Comparison of ENCODE assay signal across 24 mouse cellular contexts in the genomic region with DNA sequence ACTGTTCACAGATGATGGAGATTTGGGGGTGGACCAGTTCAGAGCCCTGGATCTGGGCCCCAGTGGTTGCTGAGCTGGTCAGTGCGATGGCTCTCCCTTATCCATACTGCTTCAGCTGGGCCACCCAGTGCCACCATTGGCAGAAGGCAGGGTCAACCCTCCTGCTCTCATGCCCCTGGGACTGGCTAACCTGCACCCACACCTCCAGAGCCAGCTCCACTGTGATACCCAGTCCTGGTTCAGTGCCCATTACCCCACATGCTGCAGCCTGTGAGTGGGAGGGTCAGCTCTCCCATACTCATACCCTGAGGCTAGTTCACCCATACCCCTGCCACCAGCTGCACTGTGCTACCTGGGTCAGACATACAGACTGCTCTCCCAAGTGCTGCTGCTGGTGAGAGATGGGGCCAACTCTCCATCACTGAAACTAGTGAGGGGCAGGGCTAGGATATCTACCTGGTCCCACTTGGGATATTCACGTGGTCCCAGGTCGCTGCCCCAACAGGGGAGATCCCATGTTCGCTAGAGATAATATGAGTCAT. TPM values are rescaled to one million over a fixed set of nuclear protein-coding genes. Genes with fewer than 3 reads are reported as not detected.
DNase-seq lines count a peak whose midpoint lies in the region; ATAC-seq and TF ChIP-seq lines count a peak whose summit lies in the region.
"Had no signal": no experiment of that assay in that cellular context is flagged by ENCODE, and none has a peak within 500 bp of the region (broad histone marks: within the 10 kb centered on the region; RNA-seq: fewer than 3 reads in every experiment).

No protein-coding gene starts in this region.

- no peak overlapping the region for H3K4me2 ChIP-seq in liver, embryonic 13.5 days
- no peak overlapping the region for H3K4me2 ChIP-seq in embryonic facial prominence, embryonic 14.5 days (ENCODE audit: low read depth, low read length)
- H3K4me2 ChIP-seq in hindbrain, postnatal 0 days (ENCODE audit: low read depth, low read length): no peak overlapping the region
- H3K4me2 ChIP-seq: heart, embryonic 11.5 days; hindbrain, embryonic 13.5 days; liver, embryonic 11.5 days; lung, embryonic 14.5 days; midbrain, embryonic 13.5 days had no signal

- peaks cover 45% of the 10 kb centered on the region for H3K4me1 ChIP-seq in heart, embryonic 10.5 days
- H3K4me1 ChIP-seq in liver, embryonic 13.5 days (replicated peaks): peaks cover 9% of the 10 kb centered on the region
- H3K4me1 ChIP-seq in embryonic facial prominence, embryonic 14.5 days (ENCODE audit: control insufficient read depth, insufficient read depth, low read length): 0 out of 2 replicates have a peak, but pooled peaks cover 4% of the 10 kb centered on the region
- H3K4me1 ChIP-seq in limb, embryonic 10.5 days: peaks cover 16% of the 10 kb centered on the region
- H3K4me1 ChIP-seq in hindbrain, postnatal 0 days (ENCODE audit: insufficient read depth, low read length): no peaks in the 10 kb centered on the region

- 86% methylated on average over 4 of the region's 4 CpGs for WGBS in heart, embryonic 10.5 days
- WGBS in liver, embryonic 13.5 days (ENCODE audit: insufficient replicate concordance): 60% methylated on average over 4 of the region's 4 CpGs
- WGBS in embryonic facial prominence, embryonic 14.5 days: 95% methylated on average over 4 of the region's 4 CpGs
- WGBS in limb, embryonic 10.5 days: 95% methylated on average over 4 of the region's 4 CpGs
- WGBS in hindbrain, postnatal 0 days: 92% methylated on average over 4 of the region's 4 CpGs

- peak; percentile 74 for DNase-seq in heart, embryonic 10.5 days (ENCODE audit: low spot score)
- no peak for DNase-seq in heart, adult 9 months (ENCODE audit: low spot score in 2 of 2)
- DNase-seq in liver, embryonic 13.5 days: no peak
- DNase-seq in liver: no peak
- no peak for DNase-seq in embryonic facial prominence, embryonic 14.5 days (ENCODE audit: low spot score)
- no peak for DNase-seq in limb, embryonic 10.5 days (ENCODE audit: low spot score)
- DNase-seq in hindbrain, postnatal 0 days (ENCODE audit: low spot score): no peak
- DNase-seq: adrenal gland, postnatal 25 days; B cell, adult 2 months; cerebellum, adult 11-12 months; cerebellum, adult 9-11 months; embryo, embryonic 11 days; heart, postnatal 4 days; kidney, adult 11 months; kidney, postnatal 14 days; left cerebral cortex, postnatal 4 days; lung, embryonic 14.5 days; thymus, postnatal 4 days had no signal

- 0 out of 2 replicates have a peak overlapping the region, but pooled peaks have one; percentile 89 for H3K27ac ChIP-seq in heart, embryonic 10.5 days
- H3K27ac ChIP-seq in liver, embryonic 13.5 days: no peak overlapping the region
- no peak overlapping the region for H3K27ac ChIP-seq in embryonic facial prominence, embryonic 14.5 days (replicated peaks; ENCODE audit: low read depth, low read length)
- peak overlapping the region; percentile 25; the same call in 1 of the 2 replicates for H3K27ac ChIP-seq in limb, embryonic 10.5 days
- H3K27ac ChIP-seq in hindbrain, postnatal 0 days: no peak overlapping the region
- H3K27ac ChIP-seq: hindbrain, embryonic 13.5 days; layer of hippocampus, adult 2 months; midbrain, embryonic 13.5 days had no signal

- H3K27me3 ChIP-seq in heart, embryonic 10.5 days (ENCODE audit: insufficient read depth, poor library complexity, severe bottlenecking): no peaks in the 10 kb centered on the region
- no peaks in the 10 kb centered on the region for H3K27me3 ChIP-seq in liver, embryonic 13.5 days
- no peaks in the 10 kb centered on the region for H3K27me3 ChIP-seq in embryonic facial prominence, embryonic 14.5 days (replicated peaks; ENCODE audit: control insufficient read depth, insufficient read depth, low read length)
- H3K27me3 ChIP-seq in limb, embryonic 10.5 days (ENCODE audit: low read depth, poor library complexity, severe bottlenecking): no peaks in the 10 kb centered on the region
- H3K27me3 ChIP-seq in hindbrain, postnatal 0 days (ENCODE audit: insufficient read depth, low read length): no peaks in the 10 kb centered on the region
- H3K27me3 ChIP-seq: hindbrain, embryonic 13.5 days; midbrain, embryonic 13.5 days had no signal

- no peaks in the 10 kb centered on the region for H3K9me3 ChIP-seq in heart, embryonic 10.5 days
- no peaks in the 10 kb centered on the region for H3K9me3 ChIP-seq in liver, embryonic 13.5 days (replicated peaks)
- no peaks in the 10 kb centered on the region for H3K9me3 ChIP-seq in embryonic facial prominence, embryonic 14.5 days (ENCODE audit: control insufficient read depth, low read length)
- H3K9me3 ChIP-seq in limb, embryonic 10.5 days (replicated peaks): no peaks in the 10 kb centered on the region
- H3K9me3 ChIP-seq in hindbrain, postnatal 0 days (ENCODE audit: low read length): no peaks in the 10 kb centered on the region
- H3K9me3 ChIP-seq: hindbrain, embryonic 13.5 days; midbrain, embryonic 13.5 days had no signal

- peaks cover 2% of the 10 kb centered on the region; the same call in 1 of the 2 replicates for H3K36me3 ChIP-seq in heart, embryonic 10.5 days
- no peaks in the 10 kb centered on the region for H3K36me3 ChIP-seq in liver, embryonic 13.5 days
- H3K36me3 ChIP-seq in embryonic facial prominence, embryonic 14.5 days (ENCODE audit: control insufficient read depth, insufficient read depth, low read length): no peaks in the 10 kb centered on the region
- no peaks in the 10 kb centered on the region for H3K36me3 ChIP-seq in limb, embryonic 10.5 days
- H3K36me3 ChIP-seq in hindbrain, postnatal 0 days (ENCODE audit: insufficient read depth, low read length): no peaks in the 10 kb centered on the region
- H3K36me3 ChIP-seq: hindbrain, embryonic 13.5 days; midbrain, embryonic 13.5 days had no signal

- H3K9ac ChIP-seq in liver, embryonic 13.5 days: no peak overlapping the region
- no peak overlapping the region for H3K9ac ChIP-seq in embryonic facial prominence, embryonic 14.5 days (ENCODE audit: low read depth, low read length)
- H3K9ac ChIP-seq in hindbrain, postnatal 0 days (replicated peaks; ENCODE audit: low read length): no peak overlapping the region
- H3K9ac ChIP-seq: hindbrain, embryonic 13.5 days; lung, embryonic 14.5 days; midbrain, embryonic 13.5 days had no signal

- H3K4me3 ChIP-seq in heart, embryonic 10.5 days: no peak overlapping the region
- no peak overlapping the region for H3K4me3 ChIP-seq in liver, embryonic 13.5 days (replicated peaks)
- H3K4me3 ChIP-seq in embryonic facial prominence, embryonic 14.5 days (ENCODE audit: low read depth, low read length): no peak overlapping the region
- H3K4me3 ChIP-seq in limb, embryonic 10.5 days: no peak overlapping the region
- no peak overlapping the region for H3K4me3 ChIP-seq in hindbrain, postnatal 0 days (ENCODE audit: low read length)
- H3K4me3 ChIP-seq: hindbrain, embryonic 13.5 days; layer of hippocampus, adult 2 months; midbrain, embryonic 13.5 days had no signal

- no peak for TF ChIP-seq CTCF in hindbrain, postnatal 0 days (IDR thresholded peaks at IDR 0.05; ENCODE audit: low read depth)

- ATAC-seq in liver, embryonic 13.5 days (ENCODE audit: low read depth): 0 out of 2 replicates have a peak, but pooled peaks have one; percentile 26
- ATAC-seq in embryonic facial prominence, embryonic 14.5 days (ENCODE audit: low read depth): 0 out of 2 replicates have a peak, but pooled peaks have one; percentile 17
- no peak for ATAC-seq in hindbrain, postnatal 0 days
- ATAC-seq: forebrain, embryonic 16.5 days; midbrain, embryonic 13.5 days had no signal

RNA-seq across cellular contexts. Expression of gene Myl12a, which starts 14.8 kb away (rescaled TPM):
- polyA plus RNA-seq in heart, embryonic 10.5 days (2016; fragmentation: Nextera tagmentation; extraction: Ambion mirVana): 742 and 776 TPM in 2 replicates
- polyA plus RNA-seq in liver, embryonic 13.5 days (2015; fragmentation: Nextera tagmentation; extraction: Ambion mirVana): 237 and 258 TPM in 2 replicates
- polyA plus RNA-seq in embryonic facial prominence, embryonic 14.5 days (2014; fragmentation: Nextera tagmentation; extraction: Ambion mirVana): 690 and 724 TPM in 2 replicates
- polyA plus RNA-seq in limb, embryonic 10.5 days (2016; fragmentation: Nextera tagmentation; extraction: Ambion mirVana): 478 and 483 TPM in 2 replicates
- total RNA-seq in hindbrain, postnatal 0 days (2014; rRNA removed): 30.9 and 36.5 TPM in 2 replicates
- 101 and 107 TPM in 2 replicates for polyA plus RNA-seq in hindbrain, postnatal 0 days (2015; fragmentation: Nextera tagmentation; extraction: Ambion mirVana)

RNA-seq across cellular contexts. Expression of gene Myom1, which starts 15.1 kb away (rescaled TPM):
- 109 and 198 TPM in 2 replicates for polyA plus RNA-seq in heart, embryonic 10.5 days (2016; fragmentation: Nextera tagmentation; extraction: Ambion mirVana)
- polyA plus RNA-seq in liver, embryonic 13.5 days (2015; fragmentation: Nextera tagmentation; extraction: Ambion mirVana): 1.7 and 2.1 TPM in 2 replicates
- 53.1 and 61.5 TPM in 2 replicates for polyA plus RNA-seq in embryonic facial prominence, embryonic 14.5 days (2014; fragmentation: Nextera tagmentation; extraction: Ambion mirVana)
- polyA plus RNA-seq in limb, embryonic 10.5 days (2016; fragmentation: Nextera tagmentation; extraction: Ambion mirVana): 2.5 and 4.2 TPM in 2 replicates
- 1.7 and 3.7 TPM in 2 replicates for total RNA-seq in hindbrain, postnatal 0 days (2014; rRNA removed)
- 0.82 and 0.90 TPM in 2 replicates for polyA plus RNA-seq in hindbrain, postnatal 0 days (2015; fragmentation: Nextera tagmentation; extraction: Ambion mirVana)

Comparison
In these comparisons a context has a peak if more than half of its experiments do, and no peak if none do; other contexts are left out.
1. H3K27ac ChIP-seq: peak in heart, embryonic 10.5 days (single experiment) and limb, embryonic 10.5 days (single experiment); none in liver, embryonic 13.5 days (single experiment), embryonic facial prominence, embryonic 14.5 days (single experiment) and hindbrain, postnatal 0 days (single experiment).
2. RNA of gene Myom1, which starts 15.1 kb away (polyA plus RNA-seq): 109 to 198 TPM in heart, embryonic 10.5 days and 53.1 to 61.5 TPM in embryonic facial prominence, embryonic 14.5 days; 2.5 to 4.2 TPM in limb, embryonic 10.5 days, 1.7 to 2.1 TPM in liver, embryonic 13.5 days and 0.82 to 0.90 TPM in hindbrain, postnatal 0 days; every median in the first group is over 10 times any median in the second.